Mouse (Mus musculus) stomach, postnatal 0 days (tissue): Measurements from ENCODE around the gene Arid3a.

Source experiments
- CTCF ChIP-seq: IDR thresholded peaks from 2 replicates; pipeline ENCODE4 v1.5.1; 2016; ENCODE audit warnings: antibody characterized with exemption, low read depth, mild to moderate bottlenecking, moderate library complexity
- EP300 ChIP-seq: optimal IDR thresholded peaks from 2 replicates; pipeline ENCODE3; 2016; ENCODE audit warnings: antibody characterized with exemption

- TF ChIP-seq CTCF: no peak
- no peak for TF ChIP-seq EP300
These were observed 40.1 kb downstream of the Arid3a start for GRCm38 (mm10) chr10:79966886-79967400.
